Mouse (Mus musculus): ENCODE measurements at regions not wholly inside any gene's neighbourhood (a gene's known extent, or its start where the extent isn't known, plus 50 kb on each side); places are given as distances from the start of the nearest gene placed in this dataset.

- DNase-seq = peak; percentile 17
These were observed 285.0 kb upstream of the Gm21798 start for GRCm38 (mm10) chr15:64532260-64533120.

- no peak for DNase-seq
These were observed 284.2 kb upstream of the Gm21798 start for GRCm38 (mm10) chr15:64533169-64533795.

GRCm38 (mm10) chr15:64534166-64534565 is 283.3 kb upstream of the Gm21798 start:
- DNase-seq = no peak

GRCm38 (mm10) chr15:64535160-64535559 is 282.3 kb upstream of the Gm21798 start:
- DNase-seq = no peak

GRCm38 (mm10) chr15:64541395-64541794 is 276.1 kb upstream of the Gm21798 start:
- no peak for DNase-seq

- peak; percentile 32 for DNase-seq
These were observed 275.1 kb upstream of the Gm21798 start for GRCm38 (mm10) chr15:64542250-64542901.

GRCm38 (mm10) chr15:64542908-64543307 is 274.6 kb upstream of the Gm21798 start:
- DNase-seq = no peak

- no peak for DNase-seq
These were observed 271.5 kb upstream of the Gm21798 start for GRCm38 (mm10) chr15:64546035-64546434.

GRCm38 (mm10) chr15:64557540-64557939 is 260.0 kb upstream of the Gm21798 start:
- DNase-seq = no peak

- no peak for DNase-seq
These were observed 259.3 kb upstream of the Gm21798 start for GRCm38 (mm10) chr15:64558220-64558619.

GRCm38 (mm10) chr15:64562431-64563111 is 254.9 kb upstream of the Gm21798 start:
- no peak for DNase-seq

GRCm38 (mm10) chr15:64564703-64565102 is 252.8 kb upstream of the Gm21798 start:
- DNase-seq = no peak

GRCm38 (mm10) chr15:64576891-64577535 is 240.5 kb upstream of the Gm21798 start:
- no peak for DNase-seq

GRCm38 (mm10) chr15:64578991-64579390 is 238.5 kb upstream of the Gm21798 start:
- DNase-seq = no peak

- no peak for DNase-seq
These were observed 237.0 kb upstream of the Gm21798 start for GRCm38 (mm10) chr15:64580481-64580880.

GRCm38 (mm10) chr15:64581046-64581445 is 236.4 kb upstream of the Gm21798 start:
- peak; percentile 13 for DNase-seq

GRCm38 (mm10) chr15:64584129-64584528 is 233.4 kb upstream of the Gm21798 start:
- no peak for DNase-seq

GRCm38 (mm10) chr15:64586776-64587175 is 230.7 kb upstream of the Gm21798 start:
- DNase-seq = no peak

GRCm38 (mm10) chr15:64590092-64590881 is 227.2 kb upstream of the Gm21798 start:
- no peak for DNase-seq

- no peak for DNase-seq
These were observed 204.0 kb upstream of the Gm21798 start for GRCm38 (mm10) chr15:64613503-64613902.

GRCm38 (mm10) chr15:64618471-64618870 is 199.0 kb upstream of the Gm21798 start:
- DNase-seq = no peak

All from adrenal gland, adult 8-10 months (tissue).